ENCODE assay signal across 21 mouse cellular contexts in the genomic region with DNA sequence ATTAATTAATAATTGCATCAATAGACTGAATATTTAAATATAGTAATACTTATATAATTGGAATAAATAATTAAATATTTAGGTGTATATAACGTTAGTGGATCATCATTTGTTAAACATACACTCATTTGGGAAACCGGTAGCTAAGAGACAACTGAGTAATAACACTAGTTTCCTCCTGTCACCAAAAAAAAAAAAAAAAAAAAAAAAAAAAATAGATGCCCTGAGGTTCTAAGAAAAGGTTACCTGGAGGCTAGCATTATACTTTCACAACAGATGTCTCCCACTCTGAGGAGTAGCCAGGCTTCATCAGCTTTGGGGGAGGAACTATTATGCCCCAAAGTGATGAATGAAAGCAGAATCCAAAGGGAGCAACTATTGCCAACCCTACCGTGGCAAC. TPM values are rescaled to one million over a fixed set of nuclear protein-coding genes. Genes with fewer than 3 reads are reported as not detected.
DNase-seq lines count a peak whose midpoint lies in the region; ATAC-seq and TF ChIP-seq lines count a peak whose summit lies in the region.
"Had no signal": no experiment of that assay in that cellular context is flagged by ENCODE, and none has a peak within 500 bp of the region (broad histone marks: within the 10 kb centered on the region; RNA-seq: fewer than 3 reads in every experiment).

No protein-coding gene starts in this region.

- no peak overlapping the region for H3K4me3 ChIP-seq in liver, embryonic 11.5 days (ENCODE audit: low read depth, low read length)
- no peak overlapping the region for H3K4me3 ChIP-seq in liver, postnatal 0 days (ENCODE audit: low read depth, low read length)
- H3K4me3 ChIP-seq in CH12.LX (replicated peaks in 1 of 3; ENCODE audit: low read depth in 2 of 3, low read length in 2 of 3, poor library complexity in 1 of 3) (peak overlapping the region in 1 of 3 experiments; percentile 2), MEL (ENCODE audit: control insufficient read depth in 1 of 2, insufficient read depth in 1 of 2, low read depth in 2 of 2, low read length in 2 of 2) (no peak overlapping the region)
- no peak overlapping the region for H3K4me3 ChIP-seq in neural tube, embryonic 15.5 days (replicated peaks)
- H3K4me3 ChIP-seq: embryonic facial prominence, embryonic 15.5 days; forebrain, embryonic 10.5 days; gastrocnemius, adult 2 months had no signal

- no peak for DNase-seq in liver, embryonic 11.5 days (ENCODE audit: low spot score)
- DNase-seq in liver, postnatal 0 days, result no peak
- DNase-seq in CH12.LX (ENCODE audit: extremely low read depth), result no peak
- no peak for DNase-seq in MEL (ENCODE audit: low read depth, low spot score)
- no peak for DNase-seq in heart, postnatal 4 days
- DNase-seq: adrenal gland, postnatal 10 days; cerebellum, adult 11 months; cerebellum, adult 8-10 months; cerebellum, postnatal 14 days; embryo, embryonic 11 days; gastrocnemius, adult 2 months; gastrocnemius, postnatal 25 days; heart, postnatal 36 days had no signal

- in situ Hi-C loops in CH12.LX (cut with MboI; ENCODE audit: low pct_ligation_motif_present, low pct_unique_long_range_greater_than_20kb, low sequenced_read_pairs), result no loop called here

- H3K27me3 ChIP-seq in liver, embryonic 11.5 days (replicated peaks; ENCODE audit: control insufficient read depth, insufficient read depth, low read length), result no peaks in the 10 kb centered on the region
- H3K27me3 ChIP-seq in liver, postnatal 0 days (ENCODE audit: insufficient read depth, low read length), result no peaks in the 10 kb centered on the region
- H3K27me3 ChIP-seq in CH12.LX (replicated peaks), result no peaks in the 10 kb centered on the region
- H3K27me3 ChIP-seq in MEL (ENCODE audit: control insufficient read depth in 1 of 2, insufficient read depth in 2 of 2, low read length in 2 of 2), result no peaks in the 10 kb centered on the region
- H3K27me3 ChIP-seq in neural tube, embryonic 15.5 days (replicated peaks), result no peaks in the 10 kb centered on the region
- H3K27me3 ChIP-seq: embryonic facial prominence, embryonic 15.5 days; heart, embryonic 13.5 days had no signal

- no peak for TF ChIP-seq CTCF in liver, postnatal 0 days (IDR thresholded peaks at IDR 0.05; ENCODE audit: low read depth)
- TF ChIP-seq CTCF in CH12.LX (conservative IDR thresholded peaks at IDR 0.05 in 1 of 2, IDR thresholded peaks at IDR 0.05 in 1 of 2; ENCODE audit: low read depth in 2 of 2, low read length in 2 of 2) (no peak), MEL (IDR thresholded peaks at IDR 0.05 in 2 of 3, conservative IDR thresholded peaks at IDR 0.05 in 1 of 3; ENCODE audit: control insufficient read depth in 1 of 3, insufficient read depth in 1 of 3, low read depth in 2 of 3, low read length in 3 of 3, poor library complexity in 1 of 3, severe bottlenecking in 1 of 3) (no peak)

- H3K4me1 ChIP-seq in liver, embryonic 11.5 days (replicated peaks; ENCODE audit: control insufficient read depth, insufficient read depth, low read length), result peaks cover 26% of the 10 kb centered on the region
- peaks cover 15% of the 10 kb centered on the region for H3K4me1 ChIP-seq in liver, postnatal 0 days (ENCODE audit: insufficient read depth)
- H3K4me1 ChIP-seq in CH12.LX (ENCODE audit: control insufficient read depth in 1 of 2, insufficient read depth in 2 of 2), result peaks cover 0 to 15% of the 10 kb centered on the region in 2 experiments; a peak in 2 of 4 replicates
- H3K4me1 ChIP-seq in MEL (ENCODE audit: control insufficient read depth in 1 of 2, insufficient read depth in 2 of 2, low read length in 2 of 2), result peaks cover 2 to 31% of the 10 kb centered on the region in 2 experiments; a peak in 3 of 4 replicates
- H3K4me1 ChIP-seq in neural tube, embryonic 15.5 days, result peaks cover 7% of the 10 kb centered on the region; the same call in 1 of the 2 replicates
- H3K4me1 ChIP-seq: embryonic facial prominence, embryonic 15.5 days had no signal

- TF ChIP-seq POLR2A in CH12.LX (IDR thresholded peaks at IDR 0.05; ENCODE audit: low read depth, low read length) (no peak), MEL (IDR thresholded peaks at IDR 0.05; ENCODE audit: control insufficient read depth in 1 of 2, insufficient read depth in 1 of 2, low read depth in 1 of 2, low read length in 2 of 2, poor library complexity in 1 of 2) (no peak)

- no peaks in the 10 kb centered on the region for H3K36me3 ChIP-seq in liver, embryonic 11.5 days (ENCODE audit: control insufficient read depth, insufficient read depth, low read length)
- H3K36me3 ChIP-seq in liver, postnatal 0 days (replicated peaks; ENCODE audit: insufficient read depth, low read length), result no peaks in the 10 kb centered on the region
- H3K36me3 ChIP-seq in CH12.LX (replicated peaks in 1 of 2; ENCODE audit: control insufficient read depth in 1 of 2, insufficient read depth in 1 of 2, low read length in 1 of 2) (no peaks in the 10 kb centered on the region), MEL (ENCODE audit: control insufficient read depth in 1 of 2, insufficient read depth in 2 of 2, low read length in 2 of 2) (peaks cover 0 to 8% of the 10 kb centered on the region in 2 experiments; a peak in 2 of 4 replicates)
- H3K36me3 ChIP-seq in neural tube, embryonic 15.5 days, result no peaks in the 10 kb centered on the region
- H3K36me3 ChIP-seq: embryonic facial prominence, embryonic 15.5 days; forebrain, embryonic 10.5 days; G1E; heart, embryonic 13.5 days had no signal

- H3K27ac ChIP-seq in liver, embryonic 11.5 days (ENCODE audit: low read depth, low read length), result no peak overlapping the region
- H3K27ac ChIP-seq in liver, postnatal 0 days (ENCODE audit: low read depth), result no peak overlapping the region
- H3K27ac ChIP-seq in CH12.LX (ENCODE audit: insufficient read depth, low read depth) (no peak overlapping the region), MEL (ENCODE audit: control insufficient read depth, low read depth, low read length) (no peak overlapping the region)
- H3K27ac ChIP-seq in neural tube, embryonic 15.5 days (replicated peaks), result no peak overlapping the region
- H3K27ac ChIP-seq: embryonic facial prominence, embryonic 15.5 days; forebrain, embryonic 10.5 days; gastrocnemius, adult 2 months; heart, embryonic 13.5 days had no signal

- no peaks in the 10 kb centered on the region for H3K9me3 ChIP-seq in liver, embryonic 11.5 days (ENCODE audit: control insufficient read depth, low read length)
- no peaks in the 10 kb centered on the region for H3K9me3 ChIP-seq in liver, postnatal 0 days (ENCODE audit: low read length)
- H3K9me3 ChIP-seq in CH12.LX (replicated peaks; ENCODE audit: low read length), result no peaks in the 10 kb centered on the region
- H3K9me3 ChIP-seq in MEL (replicated peaks; ENCODE audit: insufficient read depth, low read length), result no peaks in the 10 kb centered on the region
- H3K9me3 ChIP-seq in neural tube, embryonic 15.5 days (replicated peaks), result no peaks in the 10 kb centered on the region
- H3K9me3 ChIP-seq: embryonic facial prominence, embryonic 15.5 days; forebrain, embryonic 10.5 days; G1E; heart, embryonic 13.5 days had no signal

- dilution Hi-C loops in CH12.LX (cut with MboI; ENCODE audit: extremely low pct_ligation_motif_present, extremely low pct_unique_long_range_greater_than_20kb, low sequenced_read_pairs), result no loop called here

- WGBS in liver, embryonic 11.5 days, result 84% methylated on average over 3 of the region's 3 CpGs
- WGBS in liver, postnatal 0 days (ENCODE audit: insufficient replicate concordance), result 77% methylated on average over 3 of the region's 3 CpGs
- WGBS in neural tube, embryonic 15.5 days, result 80% methylated on average over 3 of the region's 3 CpGs

- no peak for TF ChIP-seq EP300 in liver, postnatal 0 days (IDR thresholded peaks at IDR 0.05; ENCODE audit: low read depth)
- TF ChIP-seq EP300 in CH12.LX (IDR thresholded peaks at IDR 0.05; ENCODE audit: low read length), result 0 out of 2 replicates have a peak, but pooled peaks have one; percentile 9
- TF ChIP-seq EP300 in MEL (IDR thresholded peaks at IDR 0.05; ENCODE audit: low read depth in 1 of 2, low read length in 2 of 2), result no peak

- H3K79me2 ChIP-seq in CH12.LX (replicated peaks; ENCODE audit: control insufficient read depth, extremely low read depth, insufficient read depth, poor library complexity, severe bottlenecking), result no peaks in the 10 kb centered on the region
- no peaks in the 10 kb centered on the region for H3K79me2 ChIP-seq in MEL (ENCODE audit: control insufficient read depth, insufficient read depth, low read length, poor library complexity)

- 0 out of 2 replicates have a peak overlapping the region, but pooled peaks have one; percentile 74 for H3K4me2 ChIP-seq in liver, embryonic 11.5 days
- H3K4me2 ChIP-seq in liver, postnatal 0 days (ENCODE audit: low read depth, low read length), result no peak overlapping the region
- H3K4me2 ChIP-seq in CH12.LX (ENCODE audit: insufficient read depth, low read depth, poor library complexity, severe bottlenecking), result 0 out of 2 replicates have a peak overlapping the region, but pooled peaks have one; percentile 76
- peak overlapping the region; percentile 54; the same call in 1 of the 2 replicates for H3K4me2 ChIP-seq in neural tube, embryonic 15.5 days
- H3K4me2 ChIP-seq: embryonic facial prominence, embryonic 15.5 days had no signal

- H3K9ac ChIP-seq in liver, embryonic 11.5 days (ENCODE audit: low read depth, low read length), result no peak overlapping the region
- H3K9ac ChIP-seq in liver, postnatal 0 days (replicated peaks), result no peak overlapping the region
- H3K9ac ChIP-seq in CH12.LX (ENCODE audit: insufficient read depth, low read depth) (no peak overlapping the region), MEL (ENCODE audit: control insufficient read depth, low read depth, low read length, poor library complexity, severe bottlenecking) (no peak overlapping the region)
- H3K9ac ChIP-seq in neural tube, embryonic 15.5 days (replicated peaks), result no peak overlapping the region
- H3K9ac ChIP-seq: embryonic facial prominence, embryonic 15.5 days; heart, embryonic 13.5 days had no signal

- ATAC-seq in liver, embryonic 11.5 days (replicated peaks; ENCODE audit: low FRiP score), result no peak
- no peak for ATAC-seq in liver, postnatal 0 days
- no peak for ATAC-seq in neural tube, embryonic 15.5 days (ENCODE audit: low FRiP score)
- ATAC-seq: forebrain, embryonic 14.5 days had no signal

- TF ChIP-seq RAD21 in CH12.LX (IDR thresholded peaks at IDR 0.05; ENCODE audit: low read depth, low read length) (no peak), MEL (IDR thresholded peaks at IDR 0.05; ENCODE audit: low read depth, low read length) (no peak)

RNA-seq across cellular contexts. Expression of a gene that starts 5.5 kb away (rescaled TPM):
- 0.53 and 0.55 TPM in 2 replicates for polyA plus RNA-seq in liver, embryonic 11.5 days (2014; fragmentation: Nextera tagmentation; extraction: Ambion mirVana)
- polyA plus RNA-seq in liver, postnatal 0 days (2015; fragmentation: Nextera tagmentation; extraction: Ambion mirVana), result 0.71 and 1.0 TPM in 2 replicates
- total RNA-seq in CH12.LX (2012; rRNA removed), result 0.08 TPM in 1 of 2 replicates, not detected in the other
- not detected in 2 replicates for total RNA-seq in CH12.LX (2014; rRNA removed)
- polyA plus RNA-seq in CH12.LX (2012; ENCODE audit: insufficient read length, low read depth), result 0.19 TPM in 1 of 2 replicates, not detected in the other
- 0.12 and 0.16 TPM in 2 replicates for total RNA-seq in MEL (2012; rRNA removed)
- polyA plus RNA-seq in MEL (2012; ENCODE audit: insufficient read depth in 1 of 2, insufficient read length in 2 of 2, low read depth in 1 of 2, low replicate concordance in 2 of 2, missing spikeins in 1 of 2), result under 1 TPM in 1 of 2 experiments, not detected in 1; 0.81 TPM
- polyA plus RNA-seq in neural tube, embryonic 15.5 days (2015; fragmentation: Nextera tagmentation; extraction: Ambion mirVana), result 0.72 and 2.1 TPM in 2 replicates
- 1 to 10 TPM in 1 of 2 experiments, under 1 TPM in 1; 0.88 to 1.3 TPM for total RNA-seq in heart, postnatal 4 days (2021)
- total RNA-seq: common myeloid progenitor, adult 5-6 weeks; G1E; gastrocnemius, postnatal 25 days had no signal
- polyA plus RNA-seq: erythroblast, embryonic 14.5 days had no signal

RNA-seq across cellular contexts. Expression of a gene that starts 28.7 kb away (rescaled TPM):
- 69.4 and 70.1 TPM in 2 replicates for polyA plus RNA-seq in liver, embryonic 11.5 days (2014; fragmentation: Nextera tagmentation; extraction: Ambion mirVana)
- 44.6 and 48.9 TPM in 2 replicates for polyA plus RNA-seq in liver, postnatal 0 days (2015; fragmentation: Nextera tagmentation; extraction: Ambion mirVana)
- total RNA-seq in CH12.LX (2012; rRNA removed), result 35.3 and 37.9 TPM in 2 replicates
- 89.4 and 91.8 TPM in 2 replicates for total RNA-seq in CH12.LX (2014; rRNA removed)
- polyA plus RNA-seq in CH12.LX (2012; ENCODE audit: insufficient read length, low read depth), result 35.4 and 37.7 TPM in 2 replicates
- total RNA-seq in MEL (2012; rRNA removed), result 24.4 and 24.6 TPM in 2 replicates
- 10 to 100 TPM in 1 of 2 experiments, not detected in 1; 24.6 TPM for polyA plus RNA-seq in MEL (2012; ENCODE audit: insufficient read depth in 1 of 2, insufficient read length in 2 of 2, low read depth in 1 of 2, low replicate concordance in 2 of 2, missing spikeins in 1 of 2)
- polyA plus RNA-seq in neural tube, embryonic 15.5 days (2015; fragmentation: Nextera tagmentation; extraction: Ambion mirVana), result 109 and 113 TPM in 2 replicates
- 10 to 100 TPM; 27.7 to 36.5 TPM for total RNA-seq in heart, postnatal 4 days (2021)

RNA-seq across cellular contexts. Expression of a gene that starts 54.8 kb away (rescaled TPM):
- 3.0 and 3.4 TPM in 2 replicates for polyA plus RNA-seq in liver, embryonic 11.5 days (2014; fragmentation: Nextera tagmentation; extraction: Ambion mirVana)
- polyA plus RNA-seq in liver, postnatal 0 days (2015; fragmentation: Nextera tagmentation; extraction: Ambion mirVana), result 19.1 and 19.8 TPM in 2 replicates
- total RNA-seq in CH12.LX (2012; rRNA removed), result 0.59 and 0.63 TPM in 2 replicates
- 0.70 and 0.98 TPM in 2 replicates for total RNA-seq in CH12.LX (2014; rRNA removed)
- polyA plus RNA-seq in CH12.LX (2012; ENCODE audit: insufficient read length, low read depth), result 0.56 TPM in 1 of 2 replicates, not detected in the other
- total RNA-seq in MEL (2012; rRNA removed), result not detected in 2 replicates
- polyA plus RNA-seq in MEL (2012; ENCODE audit: insufficient read depth in 1 of 2, insufficient read length in 2 of 2, low read depth in 1 of 2, low replicate concordance in 2 of 2, missing spikeins in 1 of 2), result not detected
- 16.8 and 18.2 TPM in 2 replicates for polyA plus RNA-seq in neural tube, embryonic 15.5 days (2015; fragmentation: Nextera tagmentation; extraction: Ambion mirVana)
- total RNA-seq in heart, postnatal 4 days (2021), result 1 to 10 TPM; 1.3 to 2.0 TPM
- total RNA-seq: G1E had no signal
- polyA plus RNA-seq: erythroblast, embryonic 14.5 days; G1E had no signal

RNA-seq across cellular contexts. Expression of a gene that starts 55.2 kb away (rescaled TPM):
- polyA plus RNA-seq in liver, embryonic 11.5 days (2014; fragmentation: Nextera tagmentation; extraction: Ambion mirVana), result 0.22 and 0.27 TPM in 2 replicates
- 1.1 and 1.6 TPM in 2 replicates for polyA plus RNA-seq in liver, postnatal 0 days (2015; fragmentation: Nextera tagmentation; extraction: Ambion mirVana)
- total RNA-seq in CH12.LX (2012; rRNA removed) (1.2 and 1.3 TPM in 2 replicates), CH12.LX (2014; rRNA removed) (0.68 and 0.73 TPM in 2 replicates), MEL (2012; rRNA removed) (0.07 TPM in 1 of 2 replicates, not detected in the other)
- polyA plus RNA-seq in CH12.LX (2012; ENCODE audit: insufficient read length, low read depth) (0.53 and 0.93 TPM in 2 replicates), MEL (2012; ENCODE audit: insufficient read depth in 1 of 2, insufficient read length in 2 of 2, low read depth in 1 of 2, low replicate concordance in 2 of 2, missing spikeins in 1 of 2) (under 1 TPM in 1 of 2 experiments, not detected in 1; 0.07 TPM)
- 0.15 and 0.41 TPM in 2 replicates for polyA plus RNA-seq in neural tube, embryonic 15.5 days (2015; fragmentation: Nextera tagmentation; extraction: Ambion mirVana)
- under 1 TPM; 0.12 to 0.20 TPM for total RNA-seq in heart, postnatal 4 days (2021)
- total RNA-seq: common myeloid progenitor, adult 5-6 weeks had no signal
- polyA plus RNA-seq: erythroblast, embryonic 14.5 days; G1E; heart, embryonic 13.5 days had no signal
